Mouse (Mus musculus) liver, embryonic 13.5 days (tissue): ENCODE measurements around the gene Bicc1. TPM values are rescaled to one million over a fixed set of nuclear protein-coding genes. Genes with fewer than 3 reads are reported as not detected.

Experiments
- ATAC-seq: fragments of 200-750 bp; cut with Nextera tagmentation; 2 replicates; pipeline ENCODE4 v1.8.0; 2017; ENCODE audit warnings: low read depth, mild to moderate bottlenecking, moderate number of reproducible peaks, moderate library complexity
- DNase-seq: peaks from one replicate; pipeline ENCODE4 v3.0.0; 2022
- H3K27ac ChIP-seq: fragments of 300-500 bp; sonication (generic); 2 replicates; pipeline ENCODE4 v1.5.1; 2015; ENCODE audit warnings: moderate library complexity, mild to moderate bottlenecking, inconsistent platforms
- H3K27me3 ChIP-seq: fragments of 300-500 bp; sonication (generic); 2 replicates; pipeline ENCODE4 v1.6.1; 2015; ENCODE audit warnings: mild to moderate bottlenecking, inconsistent platforms
- H3K36me3 ChIP-seq: fragments of 300-500 bp; sonication (generic); 2 replicates; pipeline ENCODE4 v1.6.1; 2015; ENCODE audit warnings: mild to moderate bottlenecking, inconsistent platforms
- H3K4me1 ChIP-seq: fragments of 300-500 bp; sonication (generic); replicated peaks from 2 replicates; pipeline ENCODE4 v1.6.1; 2015; ENCODE audit warnings: inconsistent platforms
- H3K4me2 ChIP-seq: fragments of 300-500 bp; sonication (generic); 2 replicates; pipeline ENCODE4 v1.6.1; 2015; ENCODE audit warnings: inconsistent platforms, mild to moderate bottlenecking, moderate library complexity
- H3K4me3 ChIP-seq: fragments of 300-500 bp; sonication (generic); replicated peaks from 2 replicates; pipeline ENCODE4 v1.5.1; 2015; ENCODE audit warnings: mild to moderate bottlenecking, inconsistent platforms
- H3K9ac ChIP-seq: fragments of 300-500 bp; sonication (generic); 2 replicates; pipeline ENCODE4 v1.6.1; 2015; ENCODE audit warnings: mild to moderate bottlenecking, inconsistent platforms
- H3K9me3 ChIP-seq: fragments of 300-500 bp; sonication (generic); replicated peaks from 2 replicates; pipeline ENCODE4 v1.6.1; 2016; ENCODE audit warnings: inconsistent platforms
- WGBS: fragments of 180-500 bp; shearing (Covaris S2); methylation state at CpG from one replicate; pipeline ENCODE4 v1.1.7; 2015; ENCODE audit not compliant: insufficient replicate concordance; 5-methylcytosine and 5-hydroxymethylcytosine counted together
- polyA plus RNA-seq: library from polyadenylated mRNA; unstranded; fragments of >200 nt; fragmentation: Nextera tagmentation; extraction: Ambion mirVana; gene quantifications from 2 replicates; pipeline ENCODE4 v1.2.1, GENCODE M21; 2015

Bicc1 gene
- polyA plus RNA-seq, 1 experiment from 2014 or later: 2.6 TPM

- DNase-seq: no peak
- Histone ChIP-seq H3K36me3 (no peaks in the 10 kb centered on the region), H3K4me2 (no peak overlapping the region), H3K27ac (no peak overlapping the region), H3K9ac (no peak overlapping the region), H3K9me3 (no peaks in the 10 kb centered on the region), H3K4me3 (no peak overlapping the region), H3K4me1 (peaks cover 7% of the 10 kb centered on the region), H3K27me3 (no peaks in the 10 kb centered on the region)
- no peak for ATAC-seq
- 63% methylated on average over 3 of the region's 3 CpGs for WGBS
Observed at GRCm38 (mm10) chr10:71120769-71121165, 38.7 kb downstream of the Bicc1 start.

- no peaks in the 10 kb centered on the region for H3K27me3 ChIP-seq
- peaks cover 7% of the 10 kb centered on the region for H3K4me1 ChIP-seq
- no peak overlapping the region for H3K4me3 ChIP-seq
- no peaks in the 10 kb centered on the region for H3K36me3 ChIP-seq
- WGBS: 67% methylated on average over 14 of the region's 14 CpGs
- H3K27ac ChIP-seq: no peak overlapping the region
- no peaks in the 10 kb centered on the region for H3K9me3 ChIP-seq
- DNase-seq: no peak
- no peak for ATAC-seq
- no peak overlapping the region for H3K9ac ChIP-seq
- no peak overlapping the region for H3K4me2 ChIP-seq
Observed at GRCm38 (mm10) chr10:71120121-71120768, 39.3 kb downstream of the Bicc1 start.

GRCm38 (mm10) chr10:71119120-71119847 is 40.2 kb downstream of the Bicc1 start:
- H3K27ac ChIP-seq: no peak overlapping the region
- no peak for ATAC-seq

GRCm38 (mm10) chr10:71117766-71118165 is 41.7 kb downstream of the Bicc1 start:
- peaks cover 7% of the 10 kb centered on the region for H3K4me1 ChIP-seq
- H3K27ac ChIP-seq: no peak overlapping the region
- H3K27me3 ChIP-seq: no peaks in the 10 kb centered on the region
- 74% methylated on average over 7 of the region's 7 CpGs for WGBS
- ATAC-seq (no peak), DNase-seq (no peak)
- H3K36me3 ChIP-seq: no peaks in the 10 kb centered on the region
- H3K4me2 ChIP-seq: no peak overlapping the region
- H3K9me3 ChIP-seq: 0 out of 2 replicates have a peak, but pooled peaks cover 6% of the 10 kb centered on the region
- H3K4me3 ChIP-seq: no peak overlapping the region
- no peak overlapping the region for H3K9ac ChIP-seq

More at GRCm38 (mm10) chr10:71119120-71119847, 40.2 kb downstream of the Bicc1 start:
- no peak for DNase-seq
- Histone ChIP-seq H3K4me2 (no peak overlapping the region), H3K27me3 (no peaks in the 10 kb centered on the region), H3K9me3 (0 out of 2 replicates have a peak, but pooled peaks cover 6% of the 10 kb centered on the region), H3K4me3 (no peak overlapping the region), H3K9ac (no peak overlapping the region), H3K36me3 (no peaks in the 10 kb centered on the region), H3K4me1 (peaks cover 7% of the 10 kb centered on the region)
- WGBS: 69% methylated on average over 15 of the region's 15 CpGs

- no peak for ATAC-seq
Observed at GRCm38 (mm10) chr10:71114260-71114920, 45.1 kb downstream of the Bicc1 start.

GRCm38 (mm10) chr10:71106491-71107205 is 52.9 kb downstream of the Bicc1 start:
- Histone ChIP-seq H3K36me3 (no peaks in the 10 kb centered on the region), H3K4me2 (no peak overlapping the region), H3K4me3 (no peak overlapping the region), H3K4me1 (no peaks in the 10 kb centered on the region), H3K27ac (no peak overlapping the region), H3K27me3 (no peaks in the 10 kb centered on the region), H3K9me3 (no peaks in the 10 kb centered on the region), H3K9ac (no peak overlapping the region)
- WGBS: 73% methylated on average over 9 of the region's 9 CpGs
- ATAC-seq: no peak
- DNase-seq: no peak

More at GRCm38 (mm10) chr10:71114260-71114920, 45.1 kb downstream of the Bicc1 start:
- Histone ChIP-seq H3K4me2 (no peak overlapping the region), H3K9me3 (0 out of 2 replicates have a peak, but pooled peaks cover 6% of the 10 kb centered on the region), H3K9ac (no peak overlapping the region), H3K27ac (no peak overlapping the region), H3K36me3 (no peaks in the 10 kb centered on the region), H3K27me3 (no peaks in the 10 kb centered on the region), H3K4me1 (no peaks in the 10 kb centered on the region), H3K4me3 (no peak overlapping the region)
- 64% methylated on average over 10 of the region's 10 CpGs for WGBS
- no peak for DNase-seq

- no peak overlapping the region for H3K4me3 ChIP-seq
- ATAC-seq: no peak
- no peak overlapping the region for H3K4me2 ChIP-seq
- H3K27ac ChIP-seq: no peak overlapping the region
- H3K36me3 ChIP-seq: no peaks in the 10 kb centered on the region
- no peak for DNase-seq
- H3K4me1 ChIP-seq: no peaks in the 10 kb centered on the region
- 0 out of 2 replicates have a peak, but pooled peaks cover under 1% of the 10 kb centered on the region for H3K9me3 ChIP-seq
- no peak overlapping the region for H3K9ac ChIP-seq
- H3K27me3 ChIP-seq: no peaks in the 10 kb centered on the region
- WGBS: 50% methylated on average over 6 of the region's 6 CpGs
Observed at GRCm38 (mm10) chr10:71104791-71105190, 54.7 kb downstream of the Bicc1 start.

- no peak overlapping the region for H3K4me2 ChIP-seq
- no peaks in the 10 kb centered on the region for H3K36me3 ChIP-seq
- H3K27ac ChIP-seq: no peak overlapping the region
- H3K4me1 ChIP-seq: no peaks in the 10 kb centered on the region
- DNase-seq (no peak), ATAC-seq (no peak)
- no peak overlapping the region for H3K9ac ChIP-seq
- 0 out of 2 replicates have a peak, but pooled peaks cover 2% of the 10 kb centered on the region for H3K9me3 ChIP-seq
- H3K4me3 ChIP-seq: no peak overlapping the region
- H3K27me3 ChIP-seq: no peaks in the 10 kb centered on the region
- 60% methylated on average over 8 of the region's 8 CpGs for WGBS
Observed at GRCm38 (mm10) chr10:71100815-71101499, 58.5 kb downstream of the Bicc1 start.

GRCm38 (mm10) chr10:71094707-71095254 is 64.7 kb downstream of the Bicc1 start:
- no peaks in the 10 kb centered on the region for H3K36me3 ChIP-seq
- DNase-seq (no peak), ATAC-seq (no peak)
- H3K9ac ChIP-seq: no peak overlapping the region
- H3K9me3 ChIP-seq: 0 out of 2 replicates have a peak, but pooled peaks cover 2% of the 10 kb centered on the region
- H3K4me1 ChIP-seq: no peaks in the 10 kb centered on the region
- no peaks in the 10 kb centered on the region for H3K27me3 ChIP-seq
- no peak overlapping the region for H3K4me2 ChIP-seq
- no peak overlapping the region for H3K27ac ChIP-seq
- H3K4me3 ChIP-seq: no peak overlapping the region
- 70% methylated on average over 8 of the region's 8 CpGs for WGBS

GRCm38 (mm10) chr10:71093312-71093711 is 66.2 kb downstream of the Bicc1 start:
- Histone ChIP-seq H3K27ac (no peak overlapping the region), H3K36me3 (no peaks in the 10 kb centered on the region), H3K4me1 (no peaks in the 10 kb centered on the region), H3K9ac (no peak overlapping the region), H3K9me3 (no peaks in the 10 kb centered on the region), H3K27me3 (no peaks in the 10 kb centered on the region), H3K4me2 (no peak overlapping the region), H3K4me3 (no peak overlapping the region)
- WGBS: 69% methylated on average over 2 of the region's 2 CpGs
- DNase-seq: no peak
- ATAC-seq: no peak
